Mouse (Mus musculus): ENCODE data around the gene Vegfc. TPM values are rescaled to one million over a fixed set of nuclear protein-coding genes. Genes with fewer than 3 reads are reported as not detected.

Gene Vegfc
- polyA plus RNA-seq (2015; fragmentation: Nextera tagmentation; extraction: Ambion mirVana): 9.7 and 12.9 TPM in 2 replicates

DNA sequence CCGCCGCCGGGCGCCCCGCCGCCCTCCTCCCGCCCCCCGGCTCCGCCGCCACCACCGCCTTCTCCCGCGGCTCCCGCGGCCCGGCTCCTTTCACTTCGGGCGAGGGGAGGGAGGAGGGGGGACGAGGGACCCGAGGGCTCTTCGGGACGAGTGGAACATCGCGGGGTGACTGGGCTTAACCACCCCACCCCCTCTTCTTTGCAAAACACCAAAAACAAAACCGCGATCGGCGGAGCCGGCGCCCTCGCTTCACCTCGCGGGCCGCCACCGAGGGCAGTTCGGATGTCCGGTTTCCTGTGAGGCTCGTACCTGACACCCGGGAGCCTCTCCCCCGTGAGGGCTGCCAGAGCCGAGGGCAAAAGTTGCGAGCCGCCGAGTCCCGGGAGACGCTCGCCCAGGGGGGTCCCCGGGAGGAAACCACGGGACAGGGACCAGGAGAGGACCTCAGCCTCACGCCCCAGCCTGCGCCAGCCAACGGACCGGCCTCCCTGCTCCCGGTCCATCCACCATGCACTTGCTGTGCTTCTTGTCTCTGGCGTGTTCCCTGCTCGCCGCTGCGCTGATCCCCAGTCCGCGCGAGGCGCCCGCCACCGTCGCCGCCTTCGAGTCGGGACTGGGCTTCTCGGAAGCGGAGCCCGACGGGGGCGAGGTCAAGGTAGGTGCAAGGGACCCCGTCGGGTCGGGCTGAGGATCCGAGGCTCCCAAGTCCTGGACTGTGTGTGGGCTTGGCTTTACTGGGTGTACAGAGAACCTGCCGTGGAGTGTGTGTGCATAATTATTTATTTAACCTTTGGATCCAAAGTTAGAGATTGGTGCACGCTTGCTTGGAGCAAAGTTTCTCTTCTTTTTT is at the start of gene Vegfc:
Gene Vegfc (plus strand): TSS at position 336 of the 850 bp plus-strand sequence.
- Histone ChIP-seq H3K9me3 (no peaks in the 10 kb centered on the region), H3K27ac (replicated peaks) (peak within 1 kb of the TSS; percentile 89), H3K4me2 (peak within 1 kb of the TSS; percentile 79), H3K4me3 (peak within 1 kb of the TSS; percentile 86), H3K36me3 (no peaks in the 10 kb centered on the region), H3K9ac (peak within 1 kb of the TSS; percentile 93), H3K4me1 (peaks cover 18% of the 10 kb centered on the region), H3K27me3 (replicated peaks) (no peaks in the 10 kb centered on the region)
- under 1% methylated on average over 66 of the region's 79 CpGs for WGBS
- ATAC-seq (ENCODE audit: extremely low read depth, insufficient number of reproducible peaks, low FRiP score, low TSS enrichment): peak; percentile 52

DNA sequence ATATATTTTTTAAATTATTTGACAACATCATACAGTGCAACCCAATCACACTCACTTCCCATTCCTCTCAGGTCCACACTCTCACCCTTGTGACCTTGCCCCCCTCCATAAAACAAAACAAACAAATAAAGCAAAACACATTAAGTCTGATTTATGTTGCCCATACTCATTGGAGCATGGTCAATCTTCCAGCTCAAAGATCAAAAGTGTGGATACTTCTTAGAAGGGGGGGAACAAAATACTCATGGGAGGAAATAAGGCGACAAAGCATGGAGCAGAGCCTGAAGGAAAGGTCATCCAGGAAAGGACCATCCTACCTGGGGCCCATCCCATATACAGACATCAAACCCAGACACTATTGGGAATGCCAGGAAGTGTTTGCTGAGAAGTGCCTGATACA is 42.8 kb upstream of the Vegfc start:
- Histone ChIP-seq H3K9ac (no peak overlapping the region), H3K9me3 (no peaks in the 10 kb centered on the region), H3K4me2 (no peak overlapping the region), H3K4me1 (no peaks in the 10 kb centered on the region), H3K36me3 (no peaks in the 10 kb centered on the region), H3K27me3 (replicated peaks) (no peaks in the 10 kb centered on the region), H3K27ac (replicated peaks) (no peak overlapping the region), H3K4me3 (no peak overlapping the region)
- ATAC-seq (ENCODE audit: extremely low read depth, insufficient number of reproducible peaks, low FRiP score, low TSS enrichment): no peak
- 83% methylated on average over 1 of the region's 1 CpGs for WGBS

DNA sequence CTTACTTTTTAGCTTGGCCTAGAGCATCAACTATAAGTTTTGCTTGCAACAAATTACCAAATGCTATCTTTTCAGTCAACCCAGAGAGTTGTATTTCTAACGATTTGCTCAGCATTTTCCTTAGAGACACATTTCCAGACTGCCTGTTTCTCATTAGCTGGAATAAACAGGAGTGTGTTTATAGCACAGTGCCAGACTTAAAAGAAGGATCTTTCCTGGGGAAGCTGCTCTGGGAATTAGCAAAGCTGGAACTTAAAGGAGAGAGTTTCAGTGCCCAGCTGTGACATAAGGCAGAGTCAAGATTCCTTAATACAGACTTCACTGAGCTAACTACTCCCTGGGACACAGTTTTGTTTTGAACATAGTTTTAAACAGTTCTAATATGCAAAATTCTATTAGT is 34.8 kb upstream of the Vegfc start:
- H3K4me2 ChIP-seq: no peak overlapping the region
- no peak overlapping the region for H3K27ac ChIP-seq (replicated peaks)
- WGBS: 40% methylated on average over 1 of the region's 1 CpGs
- no peaks in the 10 kb centered on the region for H3K9me3 ChIP-seq
- H3K27me3 ChIP-seq (replicated peaks): no peaks in the 10 kb centered on the region
- no peaks in the 10 kb centered on the region for H3K4me1 ChIP-seq
- H3K4me3 ChIP-seq: no peak overlapping the region
- no peak overlapping the region for H3K9ac ChIP-seq
- no peak for ATAC-seq (ENCODE audit: extremely low read depth, insufficient number of reproducible peaks, low FRiP score, low TSS enrichment)
- no peaks in the 10 kb centered on the region for H3K36me3 ChIP-seq

DNA sequence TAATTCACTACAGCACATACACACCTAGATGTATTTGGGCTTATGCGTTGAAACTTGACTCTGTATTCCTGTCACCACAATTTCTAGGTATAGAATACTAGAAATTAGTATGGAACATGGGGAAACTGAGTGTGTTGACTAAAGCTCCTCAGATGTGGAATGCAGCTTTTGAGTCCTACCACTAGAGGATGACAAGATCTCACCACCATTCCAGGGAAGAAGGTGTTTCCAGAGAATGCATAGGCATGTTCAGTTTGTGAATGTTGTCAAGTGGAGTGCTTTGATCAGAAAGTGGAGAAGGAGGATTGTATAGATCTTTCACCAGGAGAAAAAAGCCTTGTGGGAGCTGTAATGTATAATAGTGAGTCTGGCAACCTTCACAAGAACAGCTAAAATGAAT is 33.9 kb upstream of the Vegfc start:
- WGBS: 80% methylated on average over 1 of the region's 1 CpGs
- no peak overlapping the region for H3K4me3 ChIP-seq
- no peaks in the 10 kb centered on the region for H3K27me3 ChIP-seq (replicated peaks)
- H3K36me3 ChIP-seq: no peaks in the 10 kb centered on the region
- H3K27ac ChIP-seq (replicated peaks): no peak overlapping the region
- ATAC-seq (ENCODE audit: extremely low read depth, insufficient number of reproducible peaks, low FRiP score, low TSS enrichment): no peak
- H3K9me3 ChIP-seq: no peaks in the 10 kb centered on the region
- no peak overlapping the region for H3K9ac ChIP-seq
- H3K4me1 ChIP-seq: no peaks in the 10 kb centered on the region
- H3K4me2 ChIP-seq: no peak overlapping the region

DNA sequence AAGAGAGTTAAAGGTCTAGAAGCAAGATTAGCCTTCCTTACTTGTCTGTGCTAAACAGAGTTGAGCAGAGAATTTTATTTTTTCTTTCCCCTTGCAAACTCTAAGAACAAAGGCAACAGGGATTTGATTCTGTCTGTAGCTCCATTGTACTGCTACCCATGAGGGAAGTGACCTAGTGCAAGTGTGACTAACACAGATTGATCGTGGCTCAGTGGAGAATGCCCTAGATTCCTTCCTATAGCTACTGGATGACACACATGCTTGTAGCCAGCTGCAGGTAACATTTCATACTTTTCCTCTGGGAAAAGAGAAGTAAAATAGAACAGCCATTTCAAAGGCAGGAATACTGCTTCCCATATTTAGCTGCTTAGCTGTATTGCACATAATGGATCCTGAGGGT is 24.2 kb upstream of the Vegfc start:
- ATAC-seq (ENCODE audit: extremely low read depth, insufficient number of reproducible peaks, low FRiP score, low TSS enrichment): no peak
- Histone ChIP-seq H3K4me3 (no peak overlapping the region), H3K4me2 (no peak overlapping the region), H3K36me3 (no peaks in the 10 kb centered on the region), H3K9me3 (no peaks in the 10 kb centered on the region), H3K27ac (replicated peaks) (no peak overlapping the region), H3K4me1 (no peaks in the 10 kb centered on the region), H3K27me3 (replicated peaks) (no peaks in the 10 kb centered on the region), H3K9ac (no peak overlapping the region)
- WGBS: 38% methylated on average over 1 of the region's 1 CpGs

DNA sequence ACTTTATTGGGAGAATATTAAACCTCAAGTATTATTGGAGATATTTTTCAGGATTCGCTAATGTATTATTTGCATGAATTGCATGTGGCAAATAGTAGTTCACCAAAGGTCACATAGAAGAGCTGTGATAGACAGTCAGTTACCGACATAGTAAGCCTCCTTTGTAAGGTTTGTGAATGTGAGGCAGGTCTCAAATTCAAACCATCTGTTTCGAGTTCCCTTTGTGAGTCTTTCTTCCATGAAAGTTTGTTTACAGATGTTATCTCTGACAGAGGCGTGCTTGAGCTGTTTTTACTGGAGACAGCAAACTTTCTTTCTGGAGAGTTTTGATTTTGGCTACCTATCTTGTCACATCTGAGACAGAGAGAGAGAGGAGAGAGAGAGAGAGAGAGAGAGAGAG is 11.9 kb upstream of the Vegfc start:
- Histone ChIP-seq H3K4me3 (no peak overlapping the region), H3K27ac (replicated peaks) (no peak overlapping the region), H3K4me1 (no peaks in the 10 kb centered on the region), H3K9ac (no peak overlapping the region), H3K36me3 (no peaks in the 10 kb centered on the region), H3K4me2 (no peak overlapping the region), H3K9me3 (no peaks in the 10 kb centered on the region), H3K27me3 (replicated peaks) (no peaks in the 10 kb centered on the region)
- 40% methylated on average over 4 of the region's 4 CpGs for WGBS
- no peak for ATAC-seq (ENCODE audit: extremely low read depth, insufficient number of reproducible peaks, low FRiP score, low TSS enrichment)

DNA sequence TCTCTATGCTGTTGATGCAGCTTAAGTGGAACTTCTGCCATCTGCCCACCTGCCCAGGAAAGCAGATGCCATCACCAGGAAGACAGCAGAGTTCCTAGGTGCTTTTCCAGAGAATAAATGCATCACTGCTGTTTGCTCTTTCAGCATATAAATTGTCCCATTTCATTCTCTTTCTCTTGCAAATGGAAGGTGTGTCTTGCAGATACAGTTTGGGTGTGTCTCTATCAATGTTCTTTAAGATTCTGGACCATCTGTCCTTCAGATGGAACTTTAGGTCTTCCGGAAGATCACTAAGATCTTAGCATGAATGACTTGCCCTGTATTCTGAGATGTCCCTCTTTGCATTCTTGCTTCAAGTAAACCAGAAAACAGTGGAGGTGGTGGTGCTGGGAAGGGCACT is 1.1 kb upstream of the Vegfc start:
- Histone ChIP-seq H3K4me3 (peak overlapping the region; percentile 86), H3K27ac (replicated peaks) (no peak overlapping the region), H3K4me2 (peak overlapping the region; percentile 79), H3K36me3 (no peaks in the 10 kb centered on the region), H3K9ac (peak overlapping the region; percentile 93), H3K27me3 (replicated peaks) (no peaks in the 10 kb centered on the region), H3K4me1 (peaks cover 18% of the 10 kb centered on the region), H3K9me3 (no peaks in the 10 kb centered on the region)
- ATAC-seq (ENCODE audit: extremely low read depth, insufficient number of reproducible peaks, low FRiP score, low TSS enrichment): no peak
- 49% methylated on average over 1 of the region's 1 CpGs for WGBS

DNA sequence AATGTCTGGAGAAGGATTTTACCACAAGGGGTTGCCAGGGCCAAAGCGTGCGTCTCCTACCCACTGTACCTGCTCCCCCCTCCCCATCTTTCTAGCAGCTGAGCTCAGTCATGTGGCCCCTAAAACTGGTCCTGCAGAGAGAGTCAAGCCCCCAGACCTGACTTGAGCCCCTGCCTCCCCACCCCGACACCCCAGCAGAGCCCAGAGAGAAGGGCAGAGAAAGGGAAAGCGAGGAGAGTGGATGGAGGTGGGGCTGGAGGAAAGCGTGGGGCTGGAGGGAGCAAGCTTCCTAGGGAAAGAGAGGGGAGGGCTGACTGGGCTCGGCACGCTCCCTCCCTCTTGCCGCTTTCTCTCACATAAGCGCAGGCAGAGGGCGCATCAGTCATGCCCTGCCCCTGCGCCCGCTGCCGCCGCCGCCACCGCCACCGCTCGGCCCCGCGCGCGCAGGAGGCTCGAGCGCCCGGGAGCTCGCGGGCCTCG is 575 bp upstream of the Vegfc start:
- Histone ChIP-seq H3K36me3 (no peaks in the 10 kb centered on the region), H3K27me3 (replicated peaks) (no peaks in the 10 kb centered on the region), H3K4me1 (peaks cover 18% of the 10 kb centered on the region), H3K9me3 (no peaks in the 10 kb centered on the region), H3K4me3 (peak overlapping the region; percentile 86), H3K9ac (peak overlapping the region; percentile 93), H3K4me2 (peak overlapping the region; percentile 79), H3K27ac (replicated peaks) (peak overlapping the region; percentile 89)
- ATAC-seq (ENCODE audit: extremely low read depth, insufficient number of reproducible peaks, low FRiP score, low TSS enrichment): peak; percentile 71
- 6% methylated on average over 5 of the region's 28 CpGs for WGBS

DNA sequence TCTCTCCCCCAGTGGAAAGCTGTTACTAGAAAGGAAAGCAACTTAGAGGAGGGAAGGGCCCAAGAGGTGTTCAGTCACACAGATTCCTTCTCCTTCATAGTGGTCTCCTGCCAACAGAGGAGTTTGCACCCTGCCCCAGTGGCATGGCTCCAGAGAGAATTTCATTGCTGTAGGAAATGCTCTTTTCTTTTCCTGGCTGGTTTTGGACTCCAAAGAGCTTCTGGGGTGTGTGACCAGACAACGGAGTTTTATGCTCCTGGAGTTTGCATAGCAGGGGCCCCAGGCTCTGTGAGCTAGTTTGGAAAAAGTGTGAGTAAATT is 675 bp downstream of the Vegfc start:
- 0% methylated on average over 1 of the region's 1 CpGs for WGBS

DNA sequence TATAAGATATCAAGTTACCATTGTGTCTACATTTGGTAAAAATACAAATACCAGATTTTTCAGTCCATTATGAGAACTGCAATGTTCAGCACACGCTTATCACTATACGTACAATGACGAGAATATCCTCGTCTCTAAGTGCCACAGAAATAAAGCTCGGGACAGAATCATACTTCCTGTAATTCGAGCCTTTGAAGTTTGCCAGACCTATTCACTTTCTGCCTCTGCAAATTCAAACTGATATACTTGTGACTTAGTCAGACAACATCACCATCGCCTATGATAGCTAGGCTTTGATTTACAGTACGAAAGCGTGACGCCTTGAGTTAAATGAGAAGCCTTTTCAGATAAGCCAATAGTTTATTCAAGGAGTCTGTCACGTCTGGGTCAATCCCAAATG is 1.6 kb downstream of the Vegfc start:
- no peak for ATAC-seq (ENCODE audit: extremely low read depth, insufficient number of reproducible peaks, low FRiP score, low TSS enrichment)
- peak overlapping the region; percentile 86 for H3K4me3 ChIP-seq
- H3K9ac ChIP-seq: peak overlapping the region; percentile 54
- no peaks in the 10 kb centered on the region for H3K9me3 ChIP-seq
- H3K36me3 ChIP-seq: no peaks in the 10 kb centered on the region
- H3K27ac ChIP-seq (replicated peaks): peak overlapping the region; percentile 89
- WGBS: 3% methylated on average over 11 of the region's 11 CpGs
- peak overlapping the region; percentile 79 for H3K4me2 ChIP-seq
- no peaks in the 10 kb centered on the region for H3K27me3 ChIP-seq (replicated peaks)
- H3K4me1 ChIP-seq: peaks cover 32% of the 10 kb centered on the region

More for the DNA sequence above, 675 bp downstream of the Vegfc start:
- no peak for ATAC-seq (ENCODE audit: extremely low read depth, insufficient number of reproducible peaks, low FRiP score, low TSS enrichment)
- H3K9me3 ChIP-seq: no peaks in the 10 kb centered on the region
- peaks cover 24% of the 10 kb centered on the region for H3K4me1 ChIP-seq
- no peaks in the 10 kb centered on the region for H3K27me3 ChIP-seq (replicated peaks)
- peak overlapping the region; percentile 79 for H3K4me2 ChIP-seq
- H3K36me3 ChIP-seq: no peaks in the 10 kb centered on the region
- H3K4me3 ChIP-seq: peak overlapping the region; percentile 86
- peak overlapping the region; percentile 93 for H3K9ac ChIP-seq
- H3K27ac ChIP-seq (replicated peaks): peak overlapping the region; percentile 89

DNA sequence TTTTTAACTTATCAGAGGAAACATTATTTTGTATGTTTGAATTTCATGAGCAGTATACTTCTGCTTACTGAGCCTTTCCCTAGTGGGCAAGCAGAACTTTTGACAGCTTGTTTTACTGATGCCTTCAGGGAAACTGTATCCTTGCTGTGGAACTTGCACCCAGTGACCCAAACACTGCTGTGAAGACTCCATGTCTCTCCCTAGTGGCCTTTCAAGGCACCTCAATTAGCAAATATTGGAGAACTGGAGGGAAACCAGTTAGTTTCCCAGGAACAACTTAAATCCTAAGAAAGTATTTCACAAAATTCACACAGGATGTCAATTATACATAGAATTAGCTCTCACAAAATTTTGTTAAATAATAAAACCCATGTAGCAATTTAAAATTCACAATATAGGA is 2.2 kb downstream of the Vegfc start:
- H3K9ac ChIP-seq: no peak overlapping the region
- ATAC-seq (ENCODE audit: extremely low read depth, insufficient number of reproducible peaks, low FRiP score, low TSS enrichment): no peak
- H3K4me2 ChIP-seq: peak overlapping the region; percentile 79
- no peaks in the 10 kb centered on the region for H3K36me3 ChIP-seq
- no peaks in the 10 kb centered on the region for H3K9me3 ChIP-seq
- peak overlapping the region; percentile 89 for H3K27ac ChIP-seq (replicated peaks)
- no peaks in the 10 kb centered on the region for H3K27me3 ChIP-seq (replicated peaks)
- peak overlapping the region; percentile 86 for H3K4me3 ChIP-seq
- H3K4me1 ChIP-seq: peaks cover 37% of the 10 kb centered on the region

DNA sequence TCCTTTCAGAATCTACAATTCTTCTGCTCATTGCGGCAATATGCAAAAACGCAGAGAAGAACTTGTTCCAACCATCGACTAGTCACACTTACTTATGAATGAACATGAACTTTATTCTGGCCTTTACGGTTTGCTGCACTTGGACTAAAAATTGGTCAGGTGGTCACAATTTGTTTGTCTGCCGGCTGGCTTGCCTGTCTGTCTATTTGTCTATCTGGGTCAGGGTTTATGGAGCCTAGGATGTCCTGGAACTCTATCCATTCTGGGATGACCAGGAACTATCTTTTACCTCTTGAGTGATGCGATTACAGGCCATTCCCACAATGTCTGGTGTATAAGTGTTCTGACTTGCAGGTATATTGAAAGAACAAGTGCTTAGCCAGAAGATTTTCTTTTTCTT is 8.5 kb downstream of the Vegfc start:
- Histone ChIP-seq H3K9ac (no peak overlapping the region), H3K27me3 (replicated peaks) (no peaks in the 10 kb centered on the region)
- 84% methylated on average over 6 of the region's 6 CpGs for WGBS

More for the DNA sequence above, 8.5 kb downstream of the Vegfc start:
- no peak for ATAC-seq (ENCODE audit: extremely low read depth, insufficient number of reproducible peaks, low FRiP score, low TSS enrichment)
- Histone ChIP-seq H3K4me2 (no peak overlapping the region), H3K36me3 (no peaks in the 10 kb centered on the region), H3K27ac (replicated peaks) (no peak overlapping the region), H3K4me1 (peaks cover 36% of the 10 kb centered on the region), H3K9me3 (no peaks in the 10 kb centered on the region), H3K4me3 (no peak overlapping the region)
